Mouse (Mus musculus) midbrain, embryonic 11.5 days (tissue): ENCODE measurements around the gene Slc6a16. TPM values are rescaled to one million over a fixed set of nuclear protein-coding genes. Genes with fewer than 3 reads are reported as not detected.
"Not testable (repeated sequence)": the region's sequence is repeated elsewhere in the genome, so short reads cannot be mapped to it uniquely, and the experiment has no call there.

Experiments used
- ATAC-seq: fragments of 200-750 bp; cut with Nextera tagmentation; 2 replicates; pipeline ENCODE4 v1.8.0; 2017; ENCODE audit warnings: moderate TSS enrichment, moderate library complexity; ENCODE audit not compliant: low FRiP score
- DNase-seq: peaks from one replicate; pipeline ENCODE4 v3.0.0; 2015; ENCODE audit warnings: low spot score; ENCODE audit errors: missing footprints
- H3K27ac ChIP-seq: fragments of 300-500 bp; sonication (generic); 2 replicates; pipeline ENCODE4 v1.5.1; 2014; ENCODE audit warnings: low read depth, low read length
- H3K27me3 ChIP-seq: fragments of 300-500 bp; sonication (generic); 2 replicates; pipeline ENCODE4 v1.6.1; 2014; ENCODE audit warnings: mild to moderate bottlenecking, low read length, moderate library complexity, mixed read lengths; ENCODE audit not compliant: control insufficient read depth, insufficient read depth
- H3K36me3 ChIP-seq: fragments of 300-500 bp; sonication (generic); 2 replicates; pipeline ENCODE4 v1.6.1; 2014; ENCODE audit warnings: mild to moderate bottlenecking, low read length, moderate library complexity, mixed read lengths; ENCODE audit not compliant: control insufficient read depth, insufficient read depth
- H3K4me1 ChIP-seq: fragments of 300-500 bp; sonication (generic); 2 replicates; pipeline ENCODE4 v1.6.1; 2014; ENCODE audit warnings: low read length; ENCODE audit not compliant: control insufficient read depth, insufficient read depth
- H3K4me2 ChIP-seq: fragments of 300-500 bp; sonication (generic); 2 replicates; pipeline ENCODE4 v1.6.1; 2014; ENCODE audit warnings: mild to moderate bottlenecking, moderate library complexity
- H3K4me3 ChIP-seq: fragments of 300-500 bp; sonication (generic); 2 replicates; pipeline ENCODE4 v1.5.1; 2014; ENCODE audit warnings: low read depth, low read length
- H3K9ac ChIP-seq: fragments of 300-500 bp; sonication (generic); 2 replicates; pipeline ENCODE4 v1.6.1; 2014; ENCODE audit warnings: low read length
- H3K9me3 ChIP-seq: fragments of 300-500 bp; sonication (generic); 2 replicates; pipeline ENCODE4 v1.6.1; 2016; ENCODE audit warnings: low read length; ENCODE audit not compliant: control insufficient read depth
- whole genome bisulfite sequencing: fragments of 180-500 bp; shearing (Covaris S2); extraction: QIAGEN DNeasy Blood & Tissue Kit; methylation state at CpG from one replicate; pipeline ENCODE4 v1.1.7; 2014; 5-methylcytosine and 5-hydroxymethylcytosine counted together
- polyA plus RNA-seq: library from polyadenylated mRNA; unstranded; fragments of >200 nt; fragmentation: Nextera tagmentation; extraction: Ambion mirVana; gene quantifications from 2 replicates; pipeline ENCODE4 v1.2.1, GENCODE M21; 2014

Gene Slc6a16
- polyA plus RNA-seq, 1 experiment from 2014 or later, result not detected

DNA sequence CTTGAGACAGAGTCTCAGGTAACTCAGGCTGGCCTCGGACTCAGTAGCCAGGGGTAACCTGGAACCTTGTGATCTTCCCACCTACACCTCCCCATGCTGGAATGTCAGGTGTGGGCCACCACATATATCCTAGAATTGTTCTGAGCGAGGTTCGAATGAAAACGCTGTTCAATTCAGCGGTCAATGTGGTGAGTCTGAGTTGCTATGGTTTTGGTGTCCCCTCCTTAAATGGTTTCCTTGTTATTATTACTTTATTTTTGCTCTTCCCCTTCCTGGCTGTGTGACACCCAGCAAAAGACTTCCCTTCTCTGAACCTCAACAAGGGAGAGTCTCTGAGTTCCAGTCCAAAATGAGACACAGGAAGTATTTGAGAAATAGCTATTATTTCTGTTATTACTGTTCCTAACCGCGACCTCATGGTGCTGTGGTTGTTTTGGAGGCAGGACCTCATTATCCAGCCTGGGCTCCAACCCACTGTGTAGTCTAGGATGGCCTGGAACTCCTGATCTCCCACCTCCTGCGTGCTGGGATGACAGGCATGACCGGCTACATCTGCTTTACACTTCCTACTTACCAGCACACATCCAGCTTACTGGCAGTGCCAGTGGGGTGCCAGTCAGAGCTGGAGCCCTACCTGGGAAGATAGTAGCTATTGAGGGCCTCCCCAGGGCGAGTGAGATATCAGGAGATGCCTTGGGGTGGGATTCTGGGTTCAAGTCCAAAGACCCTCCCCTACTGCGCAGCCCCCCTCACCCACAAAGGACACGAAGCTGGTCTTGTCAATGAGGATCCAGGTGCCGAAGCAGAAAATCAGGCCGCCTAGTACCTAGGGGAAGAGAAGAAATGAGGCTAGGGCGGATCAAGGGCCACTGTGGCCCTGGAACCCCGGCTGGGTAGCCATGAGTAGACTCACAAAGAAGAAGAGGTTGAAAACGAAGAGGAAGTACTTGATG, 2.9 kb upstream of the Slc6a16 start:
- H3K4me3 ChIP-seq, result no peak overlapping the region
- DNase-seq (no peak), ATAC-seq (no peak)
- no peak overlapping the region for H3K4me2 ChIP-seq
- H3K27ac ChIP-seq, result no peak overlapping the region
- no peak overlapping the region for H3K9ac ChIP-seq
- peaks cover under 1% of the 10 kb centered on the region; the same call in 1 of the 2 replicates for H3K36me3 ChIP-seq
- H3K27me3 ChIP-seq, result peaks cover 23% of the 10 kb centered on the region
- no peaks in the 10 kb centered on the region for H3K9me3 ChIP-seq
- 74% methylated on average over 17 of the region's 17 CpGs for whole genome bisulfite sequencing
- peaks cover 34% of the 10 kb centered on the region for H3K4me1 ChIP-seq

DNA sequence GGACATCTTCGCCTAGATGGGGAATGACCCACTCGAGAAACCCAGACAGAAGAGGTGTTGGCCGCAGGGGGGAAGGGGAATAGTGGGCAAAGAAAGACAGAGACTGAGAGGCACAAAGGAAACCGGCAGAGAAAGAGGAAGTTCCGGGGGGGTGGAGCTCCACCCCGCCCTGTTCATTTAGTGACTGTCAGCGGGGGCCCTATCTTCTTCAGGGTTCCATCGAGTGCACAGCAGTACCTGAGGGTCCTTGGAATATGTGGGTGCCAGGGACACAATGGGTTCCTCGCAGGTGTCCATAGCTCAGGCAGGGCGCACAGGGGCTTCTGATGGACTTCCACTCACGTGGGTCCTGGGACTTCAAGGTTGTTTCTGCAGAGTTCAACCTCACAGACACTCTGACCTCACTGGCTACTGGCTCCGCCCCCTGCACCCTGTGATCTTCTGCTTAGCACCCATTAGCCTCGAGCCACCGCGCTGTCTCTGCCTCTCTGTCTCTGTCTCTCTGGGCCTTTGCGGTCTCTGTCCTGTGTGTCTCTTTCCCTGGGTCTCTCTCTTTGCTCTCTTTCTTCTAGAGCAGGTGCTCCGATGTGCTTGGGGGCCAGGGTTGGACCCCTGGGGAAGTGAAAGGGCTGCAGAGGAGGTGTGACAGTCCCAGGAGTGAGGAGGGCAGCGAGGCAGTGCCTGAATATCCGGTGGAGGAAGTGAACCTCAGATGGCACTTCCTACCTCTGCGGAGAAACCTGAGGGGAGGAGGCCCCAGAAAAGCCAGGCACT, 2.0 kb upstream of the Slc6a16 start, which contains the start of gene Cd37:
Gene Cd37, minus strand, starts transcription at position 393 of the 774 bp plus-strand sequence.
- DNase-seq (no peak), ATAC-seq (no peak)
- Histone ChIP-seq H3K9me3 (no peaks in the 10 kb centered on the region), H3K9ac (no peak within 1 kb of the TSS), H3K27ac (no peak within 1 kb of the TSS), H3K36me3 (no peaks in the 10 kb centered on the region), H3K4me2 (no peak within 1 kb of the TSS), H3K4me1 (peaks cover 26% of the 10 kb centered on the region), H3K4me3 (no peak within 1 kb of the TSS), H3K27me3 (peaks cover 23% of the 10 kb centered on the region)
- WGBS, result 39% methylated on average over 20 of the region's 20 CpGs

DNA sequence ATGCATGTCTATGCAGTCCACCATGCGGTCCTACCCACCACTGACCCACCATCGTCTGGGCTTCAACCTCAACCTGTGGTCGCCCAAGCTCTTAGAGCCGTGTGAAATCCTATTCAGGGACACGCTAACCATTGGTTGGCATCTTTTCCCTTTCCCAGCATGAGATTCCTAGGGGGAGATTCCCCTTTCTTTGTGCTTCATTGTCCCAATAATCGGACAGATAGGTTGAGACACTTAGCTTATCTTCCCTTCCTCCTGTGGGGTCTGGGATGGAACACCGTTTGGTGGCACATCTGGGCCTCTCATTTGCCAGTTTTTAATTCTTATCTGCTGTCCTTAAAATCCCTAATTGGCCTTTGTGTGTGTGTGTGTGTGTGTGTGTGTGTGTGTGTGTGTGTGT, 776 bp upstream of the Slc6a16 start:
- Histone ChIP-seq H3K9me3 (no peaks in the 10 kb centered on the region), H3K4me3 (no peak overlapping the region), H3K4me1 (peaks cover 15% of the 10 kb centered on the region; the same call in 1 of the 2 replicates), H3K27me3 (peaks cover 23% of the 10 kb centered on the region), H3K36me3 (no peaks in the 10 kb centered on the region), H3K9ac (no peak overlapping the region), H3K27ac (no peak overlapping the region), H3K4me2 (no peak overlapping the region)
- DNase-seq (no peak), ATAC-seq (no peak)
- WGBS, result 75% methylated on average over 7 of the region's 7 CpGs

DNA sequence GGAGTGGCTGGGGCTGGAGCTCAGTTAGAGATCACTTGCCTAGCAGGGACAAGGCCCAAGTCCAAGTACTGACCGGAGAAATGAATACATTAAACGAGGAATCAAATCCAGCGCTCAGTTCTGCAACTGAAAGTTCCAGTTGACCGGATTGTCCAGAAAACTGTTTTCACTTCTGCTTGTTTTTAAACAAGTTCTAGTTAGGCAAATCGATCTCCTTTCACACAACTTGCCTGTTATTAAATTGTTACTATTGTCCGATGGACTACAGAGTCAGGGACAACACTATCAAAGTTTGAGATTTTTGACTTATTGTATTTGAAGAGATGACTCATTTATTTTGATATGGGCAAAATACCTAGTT, 484 bp downstream of the Slc6a16 start:
- Histone ChIP-seq H3K9ac (peak overlapping the region; percentile 21), H3K4me2 (peak overlapping the region; percentile 35), H3K4me1 (peaks cover 8% of the 10 kb centered on the region; the same call in 1 of the 2 replicates), H3K27me3 (peaks cover 21% of the 10 kb centered on the region), H3K27ac (no peak overlapping the region), H3K4me3 (peak overlapping the region; percentile 6), H3K36me3 (no peaks in the 10 kb centered on the region), H3K9me3 (no peaks in the 10 kb centered on the region)
- ATAC-seq, result no peak
- 77% methylated on average over 6 of the region's 6 CpGs for WGBS
- no peak for DNase-seq

DNA sequence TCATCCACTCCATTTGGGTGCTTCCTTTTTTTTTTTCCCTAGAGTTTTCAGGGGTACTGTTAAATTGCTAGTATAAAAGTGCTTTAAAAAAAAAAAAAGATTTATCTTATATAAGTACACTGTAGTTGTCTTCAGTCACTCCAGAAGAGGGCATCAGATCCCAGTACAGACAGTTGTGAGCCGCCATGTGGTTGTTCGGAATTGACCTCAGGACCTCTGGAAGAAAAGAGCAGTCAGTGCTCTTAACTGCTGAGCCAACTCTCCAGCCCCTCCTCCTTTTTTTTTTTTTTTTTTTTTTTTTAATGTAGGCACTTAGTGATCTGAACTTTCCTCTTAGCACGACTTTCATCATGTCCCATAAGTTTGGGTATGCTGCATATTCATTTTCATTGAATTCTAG, 6.8 kb downstream of the Slc6a16 start:
- no peak overlapping the region for H3K4me3 ChIP-seq
- H3K4me1 ChIP-seq, result no peaks in the 10 kb centered on the region
- H3K27ac ChIP-seq, result no peak overlapping the region
- H3K4me2 ChIP-seq, result no peak overlapping the region
- WGBS, result 30% methylated on average over 3 of the region's 3 CpGs
- H3K9ac ChIP-seq, result no peak overlapping the region
- H3K36me3 ChIP-seq, result no peaks in the 10 kb centered on the region
- H3K27me3 ChIP-seq, result no peaks in the 10 kb centered on the region
- ATAC-seq (no peak), DNase-seq (no peak)
- H3K9me3 ChIP-seq, result no peaks in the 10 kb centered on the region

DNA sequence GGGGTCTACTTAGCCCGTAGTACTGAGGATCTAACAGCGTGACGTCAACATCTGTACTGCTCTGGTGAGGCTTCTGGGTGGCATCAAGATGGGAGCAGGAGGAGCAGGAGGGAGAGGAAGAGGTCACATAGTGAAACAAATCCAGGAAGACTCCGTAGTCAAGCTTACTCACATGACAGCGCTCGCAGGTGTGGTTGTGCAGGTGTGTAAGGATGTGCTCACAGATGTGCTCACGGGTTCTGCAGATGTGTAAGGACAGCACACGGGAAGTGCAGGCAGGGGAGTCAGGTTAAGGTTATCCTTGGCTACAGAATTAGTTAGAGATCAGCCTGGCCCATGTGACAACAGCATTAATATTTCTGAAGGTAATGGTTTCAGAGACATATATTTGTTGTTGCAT, 12.9 kb downstream of the Slc6a16 start:
- Histone ChIP-seq H3K27me3 (no peaks in the 10 kb centered on the region), H3K4me1 (no peaks in the 10 kb centered on the region), H3K4me2 (no peak overlapping the region), H3K4me3 (no peak overlapping the region), H3K9me3 (no peaks in the 10 kb centered on the region), H3K9ac (no peak overlapping the region), H3K27ac (no peak overlapping the region), H3K36me3 (no peaks in the 10 kb centered on the region)
- DNase-seq (no peak), ATAC-seq (no peak)
- 87% methylated on average over 8 of the region's 8 CpGs for WGBS

DNA sequence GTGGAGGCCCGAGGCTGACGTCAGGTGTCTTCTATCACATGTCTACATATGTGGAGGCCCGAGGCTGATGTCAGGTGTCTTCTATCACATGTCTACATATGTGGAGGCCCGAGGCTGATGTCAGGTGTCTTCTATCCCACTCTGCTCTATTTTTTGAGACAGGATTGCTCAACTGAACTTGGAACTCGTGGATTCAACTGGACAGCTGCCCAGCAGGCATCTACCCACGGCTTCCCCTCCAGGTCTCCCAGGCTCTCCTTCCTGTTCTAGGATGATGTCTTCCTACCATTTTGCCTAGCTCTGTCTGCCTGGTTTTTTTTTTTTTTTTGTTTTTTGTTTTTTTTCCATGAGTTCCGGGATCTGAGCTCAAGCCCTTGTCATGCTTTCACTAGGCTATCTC, 14.9 kb downstream of the Slc6a16 start:
- H3K4me3 ChIP-seq, ATAC-seq, H3K9me3 ChIP-seq, H3K27me3 ChIP-seq, H3K4me2 ChIP-seq, DNase-seq, H3K36me3 ChIP-seq, H3K27ac ChIP-seq, H3K9ac ChIP-seq, H3K4me1 ChIP-seq: not testable (repeated sequence)
- 83% methylated on average over 5 of the region's 7 CpGs for WGBS

DNA sequence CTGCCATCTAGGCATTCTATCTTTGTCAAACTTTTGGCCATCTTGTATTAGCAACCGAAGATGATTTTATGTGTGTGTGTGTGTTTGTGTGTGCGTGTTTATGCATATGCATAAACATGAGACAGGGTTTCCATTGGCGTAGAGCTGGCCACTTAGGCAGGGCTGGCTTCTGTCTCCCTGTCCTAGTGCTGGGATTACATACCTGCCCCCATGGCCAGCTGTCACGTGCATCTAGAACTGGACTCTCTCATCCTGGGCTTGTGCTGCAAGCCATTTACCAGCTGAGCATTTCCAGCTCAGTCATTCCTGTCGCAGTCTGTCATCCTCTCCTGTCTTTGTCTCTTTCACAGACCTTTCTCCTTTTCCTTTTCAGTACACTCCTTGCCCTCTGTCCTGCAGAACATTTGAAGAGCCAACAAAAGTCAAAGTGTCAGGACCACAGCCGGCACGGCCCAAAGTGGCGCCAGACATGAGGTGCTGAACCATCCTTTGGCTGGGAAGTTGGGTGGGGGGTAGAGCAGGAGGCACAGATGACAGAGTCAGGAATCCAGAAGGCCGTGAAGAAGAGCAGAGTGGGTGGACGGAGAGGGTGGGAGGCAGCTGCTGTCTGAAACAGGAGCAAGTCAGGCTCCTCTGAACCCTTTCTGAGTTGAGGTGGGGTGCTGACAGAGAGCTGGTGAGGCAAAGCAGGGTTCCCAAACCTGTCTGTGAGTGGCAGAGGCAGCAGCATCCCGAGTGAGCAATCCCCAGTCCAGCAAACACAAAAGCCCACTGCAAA, 16.4 kb downstream of the Slc6a16 start:
- Histone ChIP-seq H3K9me3 (no peaks in the 10 kb centered on the region), H3K4me3 (no peak overlapping the region), H3K27me3 (no peaks in the 10 kb centered on the region), H3K4me1 (no peaks in the 10 kb centered on the region), H3K27ac (no peak overlapping the region), H3K4me2 (no peak overlapping the region), H3K36me3 (no peaks in the 10 kb centered on the region), H3K9ac (no peak overlapping the region)
- 64% methylated on average over 11 of the region's 11 CpGs for WGBS
- DNase-seq, result peak; percentile 61
- no peak for ATAC-seq
